Mouse (Mus musculus) lung, postnatal 0 days (tissue): Measurements from ENCODE around the gene Tfap2c. TPM values are rescaled to one million over a fixed set of nuclear protein-coding genes. Genes with fewer than 3 reads are reported as not detected.

ENCODE experiments used
- ATAC-seq: fragments of 200-750 bp; cut with Nextera tagmentation; 2 replicates; pipeline ENCODE4 v1.8.0; 2017; ENCODE audit warnings: moderate library complexity
- DNase-seq: peaks from one replicate; pipeline ENCODE4 v3.0.0-alpha.2; 2016; ENCODE audit warnings: low spot score
- H3K27ac ChIP-seq: fragments of 300-500 bp; sonication (generic); 2 replicates; pipeline ENCODE4 v1.5.1; 2014; ENCODE audit warnings: antibody characterized with exemption, mild to moderate bottlenecking, low read length, mixed read lengths
- H3K27me3 ChIP-seq: fragments of 300-500 bp; sonication (generic); replicated peaks from 2 replicates; pipeline ENCODE4 v1.6.1; 2014; ENCODE audit warnings: low read length, mixed read lengths; ENCODE audit not compliant: insufficient read depth
- H3K36me3 ChIP-seq: fragments of 300-500 bp; sonication (generic); 2 replicates; pipeline ENCODE4 v1.6.1; 2014; ENCODE audit warnings: low read length, mixed read lengths; ENCODE audit not compliant: insufficient read depth
- H3K4me1 ChIP-seq: fragments of 300-500 bp; sonication (generic); 2 replicates; pipeline ENCODE4 v1.6.1; 2014; ENCODE audit warnings: antibody characterized with exemption, low read depth, low read length, mixed read lengths; ENCODE audit not compliant: insufficient read depth
- H3K4me2 ChIP-seq: fragments of 300-500 bp; sonication (generic); replicated peaks from 2 replicates; pipeline ENCODE4 v1.6.1; 2014; ENCODE audit warnings: low read depth, mild to moderate bottlenecking, low read length, moderate library complexity, mixed read lengths
- H3K4me3 ChIP-seq: fragments of 300-500 bp; sonication (generic); 2 replicates; pipeline ENCODE4 v1.5.1; 2014; ENCODE audit warnings: low read depth, low read length
- H3K9ac ChIP-seq: fragments of 300-500 bp; sonication (generic); replicated peaks from 2 replicates; pipeline ENCODE4 v1.6.1; 2014; ENCODE audit warnings: low read depth, mild to moderate bottlenecking
- H3K9me3 ChIP-seq: fragments of 300-500 bp; sonication (generic); 2 replicates; pipeline ENCODE4 v1.6.1; 2016; ENCODE audit warnings: low read length, mixed read lengths
- CTCF ChIP-seq: IDR thresholded peaks from 2 replicates; pipeline ENCODE4 v1.5.1; 2016; ENCODE audit warnings: antibody characterized with exemption, mild to moderate bottlenecking
- EP300 ChIP-seq: IDR thresholded peaks from 2 replicates; pipeline ENCODE4 v1.6.1; 2016; ENCODE audit warnings: antibody characterized with exemption, mild to moderate bottlenecking, control low read depth
- WGBS: fragments of 180-500 bp; shearing (Covaris S2); extraction: QIAGEN DNeasy Blood & Tissue Kit; methylation state at CpG from one replicate; pipeline ENCODE4 v1.1.7; 2014; 5-methylcytosine and 5-hydroxymethylcytosine counted together
- polyA plus RNA-seq: library from polyadenylated mRNA; unstranded; fragments of >200 nt; fragmentation: Nextera tagmentation; extraction: Ambion mirVana; gene quantifications from 2 replicates; pipeline ENCODE4 v1.2.1, GENCODE M21; 2015

Gene Tfap2c
- polyA plus RNA-seq, 1 experiment from 2014 or later: not detected

DNA sequence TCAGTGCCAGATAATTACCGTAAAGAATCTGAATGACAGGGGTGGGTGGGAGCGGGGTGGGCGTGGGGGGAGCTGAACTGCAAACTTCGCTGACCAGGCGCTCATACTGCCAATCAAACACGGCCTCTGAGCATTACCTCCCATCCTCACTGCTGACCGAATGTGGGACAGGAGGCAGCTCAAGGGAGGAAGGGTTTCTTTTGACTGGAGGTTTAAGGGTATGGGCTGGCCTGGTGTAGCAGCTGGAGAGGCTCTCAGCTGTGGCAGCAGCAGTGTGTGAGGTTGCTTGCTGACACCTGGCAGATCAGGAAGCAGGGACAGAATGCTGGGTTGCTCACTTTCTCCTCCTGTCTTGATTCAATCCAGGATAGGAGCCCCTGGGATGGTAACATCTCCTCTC lies 33.9 kb downstream of the Tfap2c start:
- no peak for TF ChIP-seq CTCF
- no peak for TF ChIP-seq EP300
- Histone ChIP-seq H3K27me3 (no peaks in the 10 kb centered on the region), H3K36me3 (no peaks in the 10 kb centered on the region), H3K27ac (no peak overlapping the region), H3K9ac (no peak overlapping the region), H3K4me2 (no peak overlapping the region), H3K4me1 (no peaks in the 10 kb centered on the region), H3K9me3 (no peaks in the 10 kb centered on the region), H3K4me3 (no peak overlapping the region)
- DNase-seq: no peak
- no peak for ATAC-seq
- WGBS: 33% methylated on average over 7 of the region's 7 CpGs

DNA sequence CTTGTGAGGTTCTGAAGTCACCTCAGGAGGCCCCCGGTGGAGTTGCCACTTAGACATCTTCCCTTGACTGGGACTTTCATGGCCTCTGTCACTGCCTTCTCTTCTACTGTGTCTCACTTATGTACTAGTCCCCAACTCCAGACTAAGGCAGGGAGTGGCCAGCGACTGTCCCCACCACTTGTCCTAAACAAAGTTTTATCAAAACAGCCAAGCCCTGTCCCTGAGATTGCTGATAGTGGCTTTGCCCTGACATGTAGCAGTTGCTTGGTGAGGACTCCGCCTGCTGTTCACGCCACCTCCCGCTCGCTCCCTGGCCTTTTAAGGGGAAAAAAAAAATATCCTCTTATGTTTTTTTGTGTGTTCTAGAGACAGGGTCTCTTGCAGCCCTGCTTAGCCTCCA lies 35.9 kb downstream of the Tfap2c start:
- Histone ChIP-seq H3K9ac (no peak overlapping the region), H3K36me3 (no peaks in the 10 kb centered on the region), H3K27me3 (no peaks in the 10 kb centered on the region), H3K9me3 (no peaks in the 10 kb centered on the region), H3K4me3 (no peak overlapping the region), H3K27ac (no peak overlapping the region), H3K4me2 (no peak overlapping the region), H3K4me1 (no peaks in the 10 kb centered on the region)
- DNase-seq: no peak
- ATAC-seq: no peak
- no peak for TF ChIP-seq CTCF
- TF ChIP-seq EP300: no peak
- WGBS: 54% methylated on average over 6 of the region's 6 CpGs

DNA sequence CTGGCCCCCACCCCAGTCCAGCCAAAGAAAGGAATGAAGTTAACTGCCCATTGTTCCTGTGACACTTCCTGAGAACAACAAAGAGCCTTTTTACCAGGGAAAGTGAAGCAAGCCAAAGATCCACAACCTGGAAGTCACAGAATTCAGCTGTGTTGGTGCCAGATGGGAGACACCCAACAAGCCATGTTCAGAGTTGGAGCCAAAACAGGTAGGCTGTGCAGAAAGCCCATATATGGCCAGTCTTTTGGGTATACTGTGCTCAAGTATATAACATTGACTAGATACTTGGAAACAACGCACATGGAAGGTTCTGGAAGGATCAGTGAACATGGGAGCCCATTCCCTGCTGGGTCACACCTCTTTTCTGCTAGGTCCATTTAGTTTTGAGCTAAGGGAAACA lies 39.7 kb downstream of the Tfap2c start:
- TF ChIP-seq CTCF (no peak), EP300 (no peak)
- Histone ChIP-seq H3K4me3 (no peak overlapping the region), H3K9ac (no peak overlapping the region), H3K27me3 (no peaks in the 10 kb centered on the region), H3K4me1 (no peaks in the 10 kb centered on the region), H3K9me3 (no peaks in the 10 kb centered on the region), H3K4me2 (no peak overlapping the region), H3K36me3 (no peaks in the 10 kb centered on the region), H3K27ac (no peak overlapping the region)
- DNase-seq (no peak), ATAC-seq (no peak)
- WGBS: 81% methylated on average over 1 of the region's 1 CpGs

DNA sequence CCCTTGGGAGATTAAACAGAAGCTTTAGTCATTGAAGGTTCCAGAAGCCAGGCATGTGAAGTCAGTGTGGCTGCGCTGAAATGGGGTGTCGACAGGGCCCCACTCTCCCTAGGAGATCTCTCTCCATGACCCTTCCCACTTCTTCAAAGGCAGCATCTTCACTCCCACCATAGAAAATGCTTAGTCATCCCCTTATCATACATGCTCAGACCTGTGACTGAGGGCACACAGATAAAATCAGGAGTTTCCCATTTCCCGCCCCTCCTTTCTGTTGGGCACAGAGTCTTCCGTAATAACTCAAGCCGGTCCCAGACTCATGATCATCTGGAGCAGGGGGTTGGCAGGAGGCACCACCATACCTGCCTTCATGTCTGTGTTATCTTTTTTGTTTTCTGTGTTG lies 41.4 kb downstream of the Tfap2c start:
- WGBS: 70% methylated on average over 5 of the region's 5 CpGs
- no peak for ATAC-seq
- H3K9me3 ChIP-seq: no peaks in the 10 kb centered on the region
- no peak for TF ChIP-seq EP300
- TF ChIP-seq CTCF: no peak
- no peak overlapping the region for H3K27ac ChIP-seq
- H3K27me3 ChIP-seq: no peaks in the 10 kb centered on the region
- no peaks in the 10 kb centered on the region for H3K36me3 ChIP-seq
- no peaks in the 10 kb centered on the region for H3K4me1 ChIP-seq
- no peak overlapping the region for H3K4me2 ChIP-seq
- no peak overlapping the region for H3K9ac ChIP-seq
- no peak overlapping the region for H3K4me3 ChIP-seq
- no peak for DNase-seq

DNA sequence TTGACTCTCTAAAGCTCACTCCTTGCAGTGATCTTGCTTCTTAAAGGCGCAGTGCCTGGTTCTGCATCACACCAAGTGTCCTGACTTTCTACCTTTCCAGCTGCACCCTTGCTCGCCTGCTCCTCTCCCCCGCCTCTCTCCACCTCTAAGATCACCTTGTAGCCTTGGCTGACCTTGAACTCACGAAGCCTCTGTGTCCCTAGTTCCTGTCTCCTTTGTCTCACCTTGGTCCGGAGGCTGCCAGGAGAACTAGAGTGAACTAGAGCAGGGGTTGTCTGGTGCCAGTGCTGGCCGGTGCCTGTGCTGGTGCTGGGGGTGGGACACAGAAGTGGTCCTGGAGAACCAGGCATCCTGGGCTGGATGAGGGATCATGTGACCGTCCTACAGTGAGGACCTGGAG lies 44.9 kb downstream of the Tfap2c start:
- WGBS: 77% methylated on average over 7 of the region's 7 CpGs
- Histone ChIP-seq H3K27ac (no peak overlapping the region), H3K4me2 (no peak overlapping the region), H3K9me3 (no peaks in the 10 kb centered on the region), H3K4me3 (no peak overlapping the region), H3K9ac (no peak overlapping the region), H3K4me1 (no peaks in the 10 kb centered on the region), H3K36me3 (no peaks in the 10 kb centered on the region), H3K27me3 (no peaks in the 10 kb centered on the region)
- DNase-seq (no peak), ATAC-seq (no peak)
- TF ChIP-seq EP300 (no peak), CTCF (no peak)

DNA sequence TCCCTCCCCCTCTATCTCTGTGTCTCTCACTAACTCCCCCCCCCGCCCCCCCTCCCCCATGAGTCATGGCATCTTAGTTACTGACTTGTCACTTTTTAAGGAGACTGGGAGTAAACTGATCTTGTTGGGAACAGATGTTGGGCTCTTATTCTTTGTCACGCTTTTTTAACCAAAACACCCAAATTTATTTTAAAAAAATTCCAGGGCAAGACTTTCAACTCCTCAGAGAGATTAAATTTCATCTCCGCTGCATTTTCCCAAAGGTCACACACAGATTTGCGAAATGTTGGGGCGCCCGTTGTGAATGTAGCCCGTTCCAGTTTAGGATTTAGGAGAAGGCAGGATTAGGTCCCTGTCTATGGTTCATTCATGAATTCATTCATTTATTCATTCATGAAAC lies 47.7 kb downstream of the Tfap2c start:
- Histone ChIP-seq H3K9me3 (no peaks in the 10 kb centered on the region), H3K27me3 (no peaks in the 10 kb centered on the region), H3K4me1 (no peaks in the 10 kb centered on the region), H3K27ac (no peak overlapping the region), H3K9ac (no peak overlapping the region), H3K36me3 (no peaks in the 10 kb centered on the region), H3K4me3 (no peak overlapping the region), H3K4me2 (no peak overlapping the region)
- ATAC-seq (no peak), DNase-seq (no peak)
- TF ChIP-seq EP300 (no peak), CTCF (no peak)
- 56% methylated on average over 7 of the region's 7 CpGs for WGBS

DNA sequence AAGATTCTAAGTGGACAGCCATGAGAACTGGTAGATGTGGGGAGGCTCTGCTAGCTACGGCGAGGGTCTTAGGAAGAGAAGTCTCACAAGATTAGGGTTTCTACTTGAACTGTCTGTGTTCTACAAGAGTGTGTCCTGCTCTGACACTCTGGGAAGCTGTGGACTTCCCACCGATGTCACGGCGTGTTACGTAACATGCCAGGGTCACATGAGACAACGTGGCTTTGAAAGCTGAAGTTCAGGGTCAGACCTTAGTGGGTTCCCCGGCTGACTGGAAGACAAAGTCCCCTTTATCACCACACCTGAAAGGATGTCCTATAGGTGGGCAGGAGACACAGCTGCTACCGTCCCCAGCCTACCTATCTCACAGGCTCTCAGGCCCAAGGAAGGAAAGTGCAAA lies 48.5 kb downstream of the Tfap2c start:
- ATAC-seq: no peak
- Histone ChIP-seq H3K27ac (no peak overlapping the region), H3K36me3 (no peaks in the 10 kb centered on the region), H3K9ac (no peak overlapping the region), H3K27me3 (no peaks in the 10 kb centered on the region), H3K4me3 (no peak overlapping the region), H3K4me2 (no peak overlapping the region), H3K4me1 (no peaks in the 10 kb centered on the region), H3K9me3 (no peaks in the 10 kb centered on the region)
- WGBS: 72% methylated on average over 9 of the region's 9 CpGs
- TF ChIP-seq CTCF (no peak), EP300 (no peak)
- DNase-seq: no peak
